Mouse (Mus musculus) forebrain, postnatal 0 days (tissue): Measurements from ENCODE around the gene Ccdc189. TPM values are rescaled to one million over a fixed set of nuclear protein-coding genes. Genes with fewer than 3 reads are reported as not detected.

Source experiments
- ATAC-seq: fragments of 200-750 bp; cut with Nextera tagmentation; 2 replicates; pipeline ENCODE4 v1.8.0; 2017; ENCODE audit warnings: mild to moderate bottlenecking, moderate library complexity
- DNase-seq: peaks from one replicate; pipeline ENCODE4 v3.0.0-alpha.2; 2015
- H3K27ac ChIP-seq: fragments of 300-500 bp; sonication (generic); 2 replicates; pipeline ENCODE4 v1.5.1; 2014; ENCODE audit warnings: low read depth, mild to moderate bottlenecking, antibody characterized with exemption, low read length, moderate library complexity, mixed read lengths
- H3K27me3 ChIP-seq: fragments of 300-500 bp; sonication (generic); 2 replicates; pipeline ENCODE4 v1.6.1; 2014; ENCODE audit warnings: mild to moderate bottlenecking, low read length, mixed read lengths; ENCODE audit not compliant: insufficient read depth
- H3K36me3 ChIP-seq: fragments of 300-500 bp; sonication (generic); 2 replicates; pipeline ENCODE4 v1.6.1; 2014; ENCODE audit warnings: mild to moderate bottlenecking, moderate library complexity; ENCODE audit not compliant: insufficient read depth
- H3K4me1 ChIP-seq: fragments of 300-500 bp; sonication (generic); 2 replicates; pipeline ENCODE4 v1.6.1; 2014; ENCODE audit warnings: antibody characterized with exemption; ENCODE audit not compliant: insufficient read depth
- H3K4me2 ChIP-seq: fragments of 300-500 bp; sonication (generic); 2 replicates; pipeline ENCODE4 v1.6.1; 2014; ENCODE audit warnings: low read depth, mild to moderate bottlenecking, moderate library complexity
- H3K4me3 ChIP-seq: fragments of 300-500 bp; sonication (generic); 2 replicates; pipeline ENCODE4 v1.5.1; 2014; ENCODE audit warnings: low read depth, low read length, mixed read lengths
- H3K9ac ChIP-seq: fragments of 300-500 bp; sonication (generic); 2 replicates; pipeline ENCODE4 v1.6.1; 2014; ENCODE audit warnings: mild to moderate bottlenecking
- H3K9me3 ChIP-seq: fragments of 300-500 bp; sonication (generic); 2 replicates; pipeline ENCODE4 v1.6.1; 2016; ENCODE audit warnings: low read length
- CTCF ChIP-seq: sonication (generic); IDR thresholded peaks from 2 replicates; pipeline ENCODE4 v1.5.1; 2016; ENCODE audit warnings: antibody characterized with exemption, control low read depth, low read depth
- WGBS: fragments of 180-500 bp; shearing (Covaris S2); extraction: QIAGEN DNeasy Blood & Tissue Kit; methylation state at CpG from one replicate; pipeline ENCODE4 v1.1.7; 2014; 5-methylcytosine and 5-hydroxymethylcytosine counted together
- polyA plus RNA-seq: library from polyadenylated mRNA; unstranded; fragments of >200 nt; fragmentation: Nextera tagmentation; extraction: Ambion mirVana; gene quantifications from 2 replicates; pipeline ENCODE4 v1.2.1, GENCODE M21; 2015
- total RNA-seq: library from RNA; depleted of rRNA; stranded (reverse); fragments of >200 nt; gene quantifications from 2 replicates; pipeline ENCODE4 v1.2.3, GENCODE M21; 2014

Ccdc189 gene
- total and polyA plus RNA-seq, 2 experiments from 2014 or later, result 11.0 to 16.0 TPM

GRCm38 (mm10) chr7:127592575-127592974, 4.2 kb upstream of the Ccdc189 start:
- 89% methylated on average over 14 of the region's 14 CpGs for WGBS

GRCm38 (mm10) chr7:127591108-127591507, 2.7 kb upstream of the Ccdc189 start:
- no peak overlapping the region for H3K4me3 ChIP-seq
- no peaks in the 10 kb centered on the region for H3K9me3 ChIP-seq
- ATAC-seq (no peak), DNase-seq (no peak)
- TF ChIP-seq CTCF, result no peak
- no peaks in the 10 kb centered on the region for H3K4me1 ChIP-seq
- H3K36me3 ChIP-seq, result peaks cover 63% of the 10 kb centered on the region
- no peak overlapping the region for H3K27ac ChIP-seq
- 84% methylated on average over 10 of the region's 10 CpGs for WGBS
- H3K9ac ChIP-seq, result no peak overlapping the region
- no peak overlapping the region for H3K4me2 ChIP-seq
- H3K27me3 ChIP-seq, result no peaks in the 10 kb centered on the region

More at GRCm38 (mm10) chr7:127592575-127592974, 4.2 kb upstream of the Ccdc189 start:
- H3K4me1 ChIP-seq, result no peaks in the 10 kb centered on the region
- no peak for TF ChIP-seq CTCF
- H3K27ac ChIP-seq, result no peak overlapping the region
- H3K27me3 ChIP-seq, result no peaks in the 10 kb centered on the region
- H3K4me2 ChIP-seq, result no peak overlapping the region
- no peak overlapping the region for H3K9ac ChIP-seq
- DNase-seq, result no peak
- no peak for ATAC-seq
- no peak overlapping the region for H3K4me3 ChIP-seq
- peaks cover 78% of the 10 kb centered on the region for H3K36me3 ChIP-seq
- no peaks in the 10 kb centered on the region for H3K9me3 ChIP-seq

- TF ChIP-seq CTCF, result no peak
- no peaks in the 10 kb centered on the region for H3K4me1 ChIP-seq
- no peak overlapping the region for H3K27ac ChIP-seq
- H3K9ac ChIP-seq, result no peak overlapping the region
- H3K4me3 ChIP-seq, result peak overlapping the region; percentile 82
- no peaks in the 10 kb centered on the region for H3K27me3 ChIP-seq
- ATAC-seq (no peak), DNase-seq (no peak)
- H3K36me3 ChIP-seq, result peaks cover 52% of the 10 kb centered on the region
- H3K4me2 ChIP-seq, result peak overlapping the region; percentile 76
- WGBS, result 93% methylated on average over 9 of the region's 9 CpGs
- no peaks in the 10 kb centered on the region for H3K9me3 ChIP-seq
Measured at GRCm38 (mm10) chr7:127589637-127590036, 1.2 kb upstream of the Ccdc189 start.

- no peak for TF ChIP-seq CTCF
- peak overlapping the region; percentile 51 for H3K27ac ChIP-seq
- no peaks in the 10 kb centered on the region for H3K27me3 ChIP-seq
- peak overlapping the region; percentile 76 for H3K4me2 ChIP-seq
- DNase-seq (no peak), ATAC-seq (no peak)
- H3K36me3 ChIP-seq, result peaks cover 46% of the 10 kb centered on the region
- peak overlapping the region; percentile 74 for H3K9ac ChIP-seq
- no peaks in the 10 kb centered on the region for H3K9me3 ChIP-seq
- H3K4me1 ChIP-seq, result no peaks in the 10 kb centered on the region
- peak overlapping the region; percentile 82 for H3K4me3 ChIP-seq
- 5% methylated on average over 29 of the region's 29 CpGs for WGBS
Measured at GRCm38 (mm10) chr7:127588901-127589300, 506 bp upstream of the Ccdc189 start.

- Histone ChIP-seq H3K36me3 (peaks cover 46% of the 10 kb centered on the region), H3K9ac (no peak overlapping the region), H3K4me3 (peak overlapping the region; percentile 82; the same call in 1 of the 2 replicates), H3K4me1 (no peaks in the 10 kb centered on the region), H3K9me3 (no peaks in the 10 kb centered on the region), H3K27me3 (no peaks in the 10 kb centered on the region), H3K27ac (no peak overlapping the region), H3K4me2 (peak overlapping the region; percentile 76)
- no peak for TF ChIP-seq CTCF
- DNase-seq, result no peak
- no peak for ATAC-seq
- 73% methylated on average over 5 of the region's 5 CpGs for WGBS
Measured at GRCm38 (mm10) chr7:127587196-127587595, 1.2 kb downstream of the Ccdc189 start.

GRCm38 (mm10) chr7:127586149-127586548, 2.2 kb downstream of the Ccdc189 start:
- Histone ChIP-seq H3K4me3 (no peak overlapping the region), H3K27me3 (no peaks in the 10 kb centered on the region), H3K4me1 (no peaks in the 10 kb centered on the region), H3K36me3 (peaks cover 42% of the 10 kb centered on the region), H3K27ac (no peak overlapping the region), H3K9ac (no peak overlapping the region), H3K4me2 (no peak overlapping the region), H3K9me3 (no peaks in the 10 kb centered on the region)
- no peak for ATAC-seq
- 91% methylated on average over 6 of the region's 6 CpGs for WGBS
- TF ChIP-seq CTCF, result no peak
- DNase-seq, result no peak

- Histone ChIP-seq H3K4me3 (no peak overlapping the region), H3K27me3 (no peaks in the 10 kb centered on the region), H3K27ac (no peak overlapping the region), H3K4me1 (no peaks in the 10 kb centered on the region), H3K9ac (no peak overlapping the region), H3K9me3 (no peaks in the 10 kb centered on the region), H3K36me3 (peaks cover 36% of the 10 kb centered on the region), H3K4me2 (no peak overlapping the region)
- DNase-seq (no peak), ATAC-seq (no peak)
- WGBS, result 90% methylated on average over 7 of the region's 7 CpGs
- TF ChIP-seq CTCF, result no peak
Measured at GRCm38 (mm10) chr7:127585031-127585430, 3.4 kb downstream of the Ccdc189 start.
